Mouse (Mus musculus): ENCODE results near the gene Mrpl54. TPM values are rescaled to one million over a fixed set of nuclear protein-coding genes. Genes with fewer than 3 reads are reported as not detected.
"Not testable (repeated sequence)": the region's sequence is repeated elsewhere in the genome, so short reads cannot be mapped to it uniquely, and the experiment has no call there.

The Mrpl54 gene
- polyA plus RNA-seq, 1 experiment: 60.1 TPM

DNA sequence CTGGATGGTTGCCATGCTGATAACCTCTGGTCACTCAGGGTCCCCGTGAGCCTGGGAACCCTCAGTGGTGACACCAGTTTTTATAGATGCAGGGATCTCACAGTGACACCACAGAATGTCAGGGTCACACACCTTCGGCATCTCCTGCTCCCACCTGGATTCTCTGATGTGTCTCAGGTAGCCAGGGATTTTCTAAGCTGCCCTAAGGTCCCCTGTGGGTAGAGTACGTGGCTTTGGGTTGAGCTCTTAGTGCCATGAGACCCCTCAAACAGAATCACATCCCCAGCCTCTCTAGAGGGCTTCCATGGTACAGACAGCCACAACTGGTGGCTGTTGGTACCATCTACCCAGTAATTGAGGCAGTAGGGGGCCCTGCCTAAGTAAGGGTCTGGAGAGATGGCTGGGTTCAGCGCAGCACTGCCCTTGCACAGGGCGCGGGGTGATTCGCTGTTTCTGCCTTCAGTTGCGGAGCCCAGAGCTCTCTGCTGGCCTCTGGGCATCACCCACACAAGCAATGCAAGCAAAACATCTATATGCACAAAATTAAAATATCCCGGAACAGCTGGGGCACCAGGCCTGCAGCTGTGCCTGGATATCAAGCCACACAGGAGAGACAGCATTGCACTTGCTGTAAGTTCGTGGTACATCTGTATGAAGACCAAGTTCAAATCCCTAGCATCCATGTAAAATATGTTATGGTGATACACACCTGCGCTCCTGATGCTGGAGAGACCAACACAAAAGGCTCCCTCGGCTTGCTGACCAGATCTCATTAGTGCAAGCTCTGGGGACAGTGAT lies 30.1 kb downstream of the Mrpl54 start:
- WGBS: 88% methylated on average over 12 of the region's 12 CpGs
- 0 out of 2 replicates have a peak, but pooled peaks cover 2% of the 10 kb centered on the region for H3K4me1 ChIP-seq (ENCODE audit: control insufficient read depth, insufficient read depth, low read length)
- DNase-seq: no peak
- H3K4me3 ChIP-seq (replicated peaks; ENCODE audit: extremely low read depth, low read depth, low read length): no peak overlapping the region
- TF ChIP-seq POLR2A (IDR thresholded peaks at IDR 0.05; ENCODE audit: borderline replicate concordance, extremely low read depth, low read depth, low read length) (no peak), CTCF (IDR thresholded peaks at IDR 0.05; ENCODE audit: insufficient read depth, low read length) (no peak)

GRCm38 (mm10) chr10:81234206-81234605 lies 32.5 kb downstream of the Mrpl54 start:
- DNase-seq: no peak
- H3K4me1 ChIP-seq (ENCODE audit: control insufficient read depth, insufficient read depth, low read length): 0 out of 2 replicates have a peak, but pooled peaks cover 2% of the 10 kb centered on the region
- H3K4me3 ChIP-seq (replicated peaks; ENCODE audit: extremely low read depth, low read depth, low read length): no peak overlapping the region
- TF ChIP-seq POLR2A (IDR thresholded peaks at IDR 0.05; ENCODE audit: borderline replicate concordance, extremely low read depth, low read depth, low read length) (no peak), CTCF (IDR thresholded peaks at IDR 0.05; ENCODE audit: insufficient read depth, low read length) (no peak)
- WGBS: 79% methylated on average over 6 of the region's 6 CpGs

DNA sequence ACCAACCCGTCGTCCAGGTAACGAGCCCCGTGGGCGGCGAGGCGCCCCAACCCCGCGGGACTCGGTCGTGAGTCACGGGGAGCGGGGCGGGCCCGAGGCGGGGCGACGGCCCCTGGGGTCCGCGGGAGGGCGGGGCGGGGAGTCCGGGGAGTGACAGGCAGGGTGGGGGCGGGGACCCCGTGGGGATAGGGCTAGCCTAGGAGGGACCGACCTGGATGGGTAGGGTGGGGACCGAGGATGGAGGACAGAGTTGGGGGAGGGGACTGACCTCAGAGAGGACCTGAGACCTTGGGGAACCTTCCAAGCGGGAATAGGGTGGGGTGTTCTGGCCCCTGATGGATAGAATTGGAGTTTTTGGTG lies 33.5 kb downstream of the Mrpl54 start:
- 1% methylated on average over 27 of the region's 28 CpGs for WGBS
- DNase-seq: no peak
- TF ChIP-seq CTCF (IDR thresholded peaks at IDR 0.05; ENCODE audit: insufficient read depth, low read length) (no peak), POLR2A (IDR thresholded peaks at IDR 0.05; ENCODE audit: borderline replicate concordance, extremely low read depth, low read depth, low read length) (no peak)
- Histone ChIP-seq H3K4me3 (replicated peaks; ENCODE audit: extremely low read depth, low read depth, low read length) (peak overlapping the region; percentile 66), H3K4me1 (ENCODE audit: control insufficient read depth, insufficient read depth, low read length) (0 out of 2 replicates have a peak, but pooled peaks cover 2% of the 10 kb centered on the region)

GRCm38 (mm10) chr10:81232580-81233225 lies 34.0 kb downstream of the Mrpl54 start, which contains the start of gene Zfr2:
TSS of gene Zfr2 (plus strand) at chr10:81233155.
- 7% methylated on average over 27 of the region's 29 CpGs for WGBS
- TF ChIP-seq CTCF (IDR thresholded peaks at IDR 0.05; ENCODE audit: insufficient read depth, low read length): no peak
- TF ChIP-seq POLR2A (IDR thresholded peaks at IDR 0.05; ENCODE audit: borderline replicate concordance, extremely low read depth, low read depth, low read length): peak; percentile 83; the same call in 1 of the 2 replicates
- peak within 1 kb of the TSS; percentile 66 for H3K4me3 ChIP-seq (replicated peaks; ENCODE audit: extremely low read depth, low read depth, low read length)
- peak; percentile 89 for DNase-seq
- H3K4me1 ChIP-seq (ENCODE audit: control insufficient read depth, insufficient read depth, low read length): 0 out of 2 replicates have a peak, but pooled peaks cover 2% of the 10 kb centered on the region

DNA sequence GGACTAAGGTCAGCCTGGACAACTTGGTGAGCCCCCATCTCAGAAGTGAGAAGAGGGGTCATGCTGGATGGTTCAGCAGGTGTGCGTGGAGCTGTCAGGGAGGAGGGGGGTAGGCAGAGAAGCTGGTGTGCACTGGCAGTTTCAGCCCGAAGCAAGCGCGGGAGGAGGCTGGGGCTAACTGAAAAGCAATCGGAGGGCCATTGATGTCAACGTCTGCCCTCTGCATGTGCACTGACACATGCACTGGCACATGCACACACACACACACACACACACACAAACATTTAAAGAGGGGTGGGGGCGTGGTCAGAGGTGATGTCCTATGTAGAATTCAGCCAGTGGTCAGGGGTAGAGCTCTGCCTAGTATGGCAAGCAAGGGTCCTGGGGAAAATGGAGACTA lies 35.3 kb downstream of the Mrpl54 start:
- H3K4me1 ChIP-seq (ENCODE audit: control insufficient read depth, insufficient read depth, low read length): 0 out of 2 replicates have a peak, but pooled peaks cover 2% of the 10 kb centered on the region
- DNase-seq: no peak
- H3K4me3 ChIP-seq (replicated peaks; ENCODE audit: extremely low read depth, low read depth, low read length): no peak overlapping the region
- 57% methylated on average over 7 of the region's 7 CpGs for WGBS
- TF ChIP-seq POLR2A (IDR thresholded peaks at IDR 0.05; ENCODE audit: borderline replicate concordance, extremely low read depth, low read depth, low read length) (no peak), CTCF (IDR thresholded peaks at IDR 0.05; ENCODE audit: insufficient read depth, low read length) (no peak)

GRCm38 (mm10) chr10:81230438-81231332 lies 36.0 kb downstream of the Mrpl54 start, which contains the start of gene Atcay:
TSS of gene Atcay (minus strand) at chr10:81230833.
- 0 out of 2 replicates have a peak, but pooled peaks cover 2% of the 10 kb centered on the region for H3K4me1 ChIP-seq (ENCODE audit: control insufficient read depth, insufficient read depth, low read length)
- WGBS: 10% methylated on average over 27 of the region's 27 CpGs
- no peak for DNase-seq
- H3K4me3 ChIP-seq (replicated peaks; ENCODE audit: extremely low read depth, low read depth, low read length): no peak within 1 kb of the TSS
- TF ChIP-seq CTCF (IDR thresholded peaks at IDR 0.05; ENCODE audit: insufficient read depth, low read length) (peak; percentile 57), POLR2A (IDR thresholded peaks at IDR 0.05; ENCODE audit: borderline replicate concordance, extremely low read depth, low read depth, low read length) (no peak)

GRCm38 (mm10) chr10:81229735-81230437 lies 36.8 kb downstream of the Mrpl54 start:
- no peak for DNase-seq
- H3K4me3 ChIP-seq (replicated peaks; ENCODE audit: extremely low read depth, low read depth, low read length): no peak overlapping the region

GRCm38 (mm10) chr10:81223731-81224130 lies 43.0 kb downstream of the Mrpl54 start:
- not testable (repeated sequence) for H3K4me1 ChIP-seq (ENCODE audit: control insufficient read depth, insufficient read depth, low read length); H3K4me3 ChIP-seq (replicated peaks; ENCODE audit: extremely low read depth, low read depth, low read length); DNase-seq
- 36% methylated on average over 2 of the region's 2 CpGs for WGBS

More at GRCm38 (mm10) chr10:81229735-81230437, 36.8 kb downstream of the Mrpl54 start:
- H3K4me1 ChIP-seq (ENCODE audit: control insufficient read depth, insufficient read depth, low read length): 0 out of 2 replicates have a peak, but pooled peaks cover 2% of the 10 kb centered on the region
- 12% methylated on average over 20 of the region's 20 CpGs for WGBS
- TF ChIP-seq POLR2A (IDR thresholded peaks at IDR 0.05; ENCODE audit: borderline replicate concordance, extremely low read depth, low read depth, low read length) (no peak), CTCF (IDR thresholded peaks at IDR 0.05; ENCODE audit: insufficient read depth, low read length) (no peak)

Measured in lung, adult 2 months (tissue).